Mouse (Mus musculus): ENCODE measurements around the gene Tmcc3. TPM values are rescaled to one million over a fixed set of nuclear protein-coding genes. Genes with fewer than 3 reads are reported as not detected.

Tmcc3 gene
- polyA plus RNA-seq, 1 experiment = 6.2 TPM

- TF ChIP-seq CTCF (IDR thresholded peaks at IDR 0.05; ENCODE audit: extremely low read depth, insufficient read depth, insufficient read length, insufficient replicate concordance) (no peak), POLR2A (IDR thresholded peaks at IDR 0.05; ENCODE audit: low read depth, low read length) (no peak)
- no peak overlapping the region for H3K4me3 ChIP-seq (ENCODE audit: extremely low read depth, insufficient read depth, insufficient read length)
- no peak overlapping the region for H3K27ac ChIP-seq (ENCODE audit: insufficient read depth, low read length)
- H3K36me3 ChIP-seq (ENCODE audit: control insufficient read depth, insufficient read depth, low read length) = no peaks in the 10 kb centered on the region
- no peaks in the 10 kb centered on the region for H3K4me1 ChIP-seq (ENCODE audit: control insufficient read depth, insufficient read depth, insufficient read length)
- WGBS = 90% methylated on average over 7 of the region's 7 CpGs
- DNase-seq (ENCODE audit: low read depth in 1 of 2, low spot score in 2 of 2) = no peak
- no peaks in the 10 kb centered on the region for H3K27me3 ChIP-seq (ENCODE audit: control insufficient read depth, insufficient read depth, low read length)
These were observed 29.0 kb upstream of the Tmcc3 start for GRCm38 (mm10) chr10:94282797-94283196.

GRCm38 (mm10) chr10:94294437-94294836 lies 17.3 kb upstream of the Tmcc3 start:
- no peaks in the 10 kb centered on the region for H3K36me3 ChIP-seq (ENCODE audit: control insufficient read depth, insufficient read depth, low read length)
- no peaks in the 10 kb centered on the region for H3K4me1 ChIP-seq (ENCODE audit: control insufficient read depth, insufficient read depth, insufficient read length)
- no peak overlapping the region for H3K4me3 ChIP-seq (ENCODE audit: extremely low read depth, insufficient read depth, insufficient read length)
- 89% methylated on average over 5 of the region's 5 CpGs for WGBS
- H3K27me3 ChIP-seq (ENCODE audit: control insufficient read depth, insufficient read depth, low read length) = no peaks in the 10 kb centered on the region
- no peak overlapping the region for H3K27ac ChIP-seq (ENCODE audit: insufficient read depth, low read length)
- no peak for TF ChIP-seq CTCF (IDR thresholded peaks at IDR 0.05; ENCODE audit: extremely low read depth, insufficient read depth, insufficient read length, insufficient replicate concordance)
- no peak for TF ChIP-seq POLR2A (IDR thresholded peaks at IDR 0.05; ENCODE audit: low read depth, low read length)
- no peak for DNase-seq (ENCODE audit: low read depth in 1 of 2, low spot score in 2 of 2)

DNA sequence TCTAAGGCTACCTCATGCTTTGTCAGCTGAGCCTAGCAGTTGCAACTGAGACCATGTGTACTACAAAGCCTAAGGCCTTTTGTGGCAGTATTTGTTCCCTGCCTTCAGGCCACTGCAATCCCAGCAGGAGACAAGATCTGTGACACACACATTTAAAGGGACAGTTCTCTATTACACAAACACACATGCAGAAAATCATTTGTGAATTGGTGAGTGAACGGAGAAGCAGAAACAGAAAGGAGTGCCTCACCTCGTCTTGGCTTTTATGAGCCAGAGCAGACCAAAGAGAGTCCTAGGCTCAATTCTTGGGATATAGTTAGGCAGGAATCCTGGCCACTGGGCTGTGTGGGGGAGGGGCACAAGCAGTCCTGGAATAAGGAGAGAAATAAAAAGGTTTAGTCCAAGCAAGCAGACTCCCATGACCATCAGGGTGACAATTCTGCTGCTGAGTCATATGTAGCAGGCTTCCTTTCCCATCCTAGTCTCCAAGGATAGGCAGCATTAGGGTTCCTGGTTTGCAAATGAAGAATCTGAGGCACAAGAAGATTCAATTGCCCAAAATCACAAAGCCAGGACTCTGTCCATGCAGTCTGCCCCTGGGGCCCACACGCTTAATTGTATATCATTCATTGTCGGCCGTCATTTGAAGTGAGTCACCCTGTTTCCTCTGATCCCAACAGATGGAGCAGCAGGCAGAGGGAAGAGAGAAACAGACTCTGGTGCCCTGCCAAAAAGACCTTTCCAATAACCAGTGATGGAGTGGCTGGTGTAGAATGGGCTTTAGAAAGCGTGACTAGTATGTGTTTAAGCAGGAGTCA lies 16.6 kb upstream of the Tmcc3 start:
- Histone ChIP-seq H3K27ac (ENCODE audit: insufficient read depth, low read length) (no peak overlapping the region), H3K27me3 (ENCODE audit: control insufficient read depth, insufficient read depth, low read length) (no peaks in the 10 kb centered on the region), H3K4me3 (ENCODE audit: extremely low read depth, insufficient read depth, insufficient read length) (no peak overlapping the region), H3K4me1 (ENCODE audit: control insufficient read depth, insufficient read depth, insufficient read length) (no peaks in the 10 kb centered on the region), H3K36me3 (ENCODE audit: control insufficient read depth, insufficient read depth, low read length) (no peaks in the 10 kb centered on the region)
- TF ChIP-seq POLR2A (IDR thresholded peaks at IDR 0.05; ENCODE audit: low read depth, low read length) = no peak
- no peak for TF ChIP-seq CTCF (IDR thresholded peaks at IDR 0.05; ENCODE audit: extremely low read depth, insufficient read depth, insufficient read length, insufficient replicate concordance)
- 75% methylated on average over 6 of the region's 6 CpGs for WGBS
- no peak for DNase-seq (ENCODE audit: low read depth in 1 of 2, low spot score in 2 of 2)

DNA sequence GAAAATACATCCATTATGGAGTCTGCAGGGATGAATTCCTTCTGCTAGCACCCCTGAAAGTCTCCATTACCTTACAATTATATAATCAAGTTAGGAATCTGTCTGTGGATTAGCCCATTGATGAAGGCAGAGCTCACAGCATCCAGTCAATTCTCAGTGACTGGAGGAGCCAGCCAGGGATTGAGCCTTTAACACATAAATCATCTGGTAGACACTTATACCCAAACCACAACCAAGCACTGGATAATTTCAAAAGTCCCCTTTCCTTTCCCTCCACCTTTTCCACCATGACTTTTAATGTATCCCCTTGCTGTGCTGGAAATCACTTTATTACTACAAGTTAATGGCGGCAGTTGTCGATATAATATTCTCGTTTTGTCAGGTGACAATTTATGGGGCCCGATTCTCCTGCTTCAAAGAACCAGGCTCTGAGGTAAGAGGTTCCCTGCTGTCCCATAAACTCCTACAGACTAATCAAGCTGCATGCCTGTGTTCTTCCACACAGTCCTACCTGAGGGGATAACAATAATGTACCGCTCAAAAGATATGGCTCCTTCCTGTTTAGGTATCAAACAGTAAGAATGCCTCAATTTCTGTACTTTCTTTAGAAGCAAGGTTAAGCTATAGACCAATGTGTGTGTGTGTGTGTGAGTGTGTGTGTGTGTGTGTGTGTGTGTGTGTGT lies 15.7 kb upstream of the Tmcc3 start:
- Histone ChIP-seq H3K4me3 (ENCODE audit: extremely low read depth, insufficient read depth, insufficient read length) (no peak overlapping the region), H3K36me3 (ENCODE audit: control insufficient read depth, insufficient read depth, low read length) (no peaks in the 10 kb centered on the region), H3K27me3 (ENCODE audit: control insufficient read depth, insufficient read depth, low read length) (no peaks in the 10 kb centered on the region), H3K4me1 (ENCODE audit: control insufficient read depth, insufficient read depth, insufficient read length) (no peaks in the 10 kb centered on the region), H3K27ac (ENCODE audit: insufficient read depth, low read length) (no peak overlapping the region)
- WGBS = 92% methylated on average over 5 of the region's 5 CpGs
- TF ChIP-seq CTCF (IDR thresholded peaks at IDR 0.05; ENCODE audit: extremely low read depth, insufficient read depth, insufficient read length, insufficient replicate concordance) = no peak
- no peak for TF ChIP-seq POLR2A (IDR thresholded peaks at IDR 0.05; ENCODE audit: low read depth, low read length)
- DNase-seq (ENCODE audit: low read depth in 1 of 2, low spot score in 2 of 2) = no peak

DNA sequence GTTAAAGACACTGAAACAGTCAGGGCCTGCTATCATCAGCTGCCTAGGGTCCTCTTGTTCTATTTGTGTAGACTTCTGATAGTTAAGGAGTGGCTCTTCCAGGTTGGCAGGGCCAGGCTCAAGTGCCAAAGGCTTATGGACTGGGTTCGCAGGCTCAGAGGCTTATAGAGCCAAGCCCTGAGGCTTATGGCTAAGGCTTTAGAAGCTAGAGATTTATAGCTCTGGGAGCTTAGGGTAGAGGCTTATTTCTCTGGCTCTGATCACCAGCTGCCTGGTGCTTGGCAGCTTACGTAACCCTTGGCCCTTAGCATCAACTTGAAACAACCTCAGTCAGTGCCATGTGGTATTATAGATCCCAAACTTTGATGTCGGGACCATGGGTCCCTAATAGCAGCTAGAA lies 13.3 kb upstream of the Tmcc3 start, which contains the start of gene Gm4792:
TSS of gene Gm4792 (minus strand) at position 233 of the 400 bp plus-strand sequence.
- Histone ChIP-seq H3K36me3 (ENCODE audit: control insufficient read depth, insufficient read depth, low read length) (no peaks in the 10 kb centered on the region), H3K4me1 (ENCODE audit: control insufficient read depth, insufficient read depth, insufficient read length) (no peaks in the 10 kb centered on the region), H3K4me3 (ENCODE audit: extremely low read depth, insufficient read depth, insufficient read length) (no peak within 1 kb of the TSS), H3K27me3 (ENCODE audit: control insufficient read depth, insufficient read depth, low read length) (no peaks in the 10 kb centered on the region), H3K27ac (ENCODE audit: insufficient read depth, low read length) (no peak within 1 kb of the TSS)
- 87% methylated on average over 3 of the region's 3 CpGs for WGBS
- TF ChIP-seq POLR2A (IDR thresholded peaks at IDR 0.05; ENCODE audit: low read depth, low read length) (no peak), CTCF (IDR thresholded peaks at IDR 0.05; ENCODE audit: extremely low read depth, insufficient read depth, insufficient read length, insufficient replicate concordance) (no peak)
- DNase-seq (ENCODE audit: low read depth in 1 of 2, low spot score in 2 of 2) = no peak

DNA sequence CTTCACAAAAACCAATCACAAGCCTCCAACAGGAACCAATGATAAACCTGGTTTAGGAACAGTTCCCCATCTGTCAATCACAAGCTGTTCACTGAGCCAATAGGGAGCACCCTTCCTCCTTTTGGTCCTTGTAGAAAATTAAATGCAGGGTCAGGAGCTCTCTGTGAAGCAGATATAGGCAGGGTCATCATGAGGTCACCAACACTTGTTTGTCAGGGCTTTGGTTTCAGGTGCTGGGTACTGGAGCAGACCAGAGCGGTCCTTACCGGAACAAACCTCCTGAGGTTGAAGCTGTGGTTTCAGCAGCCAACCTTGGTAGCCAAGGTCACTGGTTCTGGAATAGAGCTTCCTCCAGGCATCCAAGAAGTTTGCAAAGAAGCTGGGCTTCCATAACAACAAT lies 12.4 kb upstream of the Tmcc3 start:
- no peak for DNase-seq (ENCODE audit: low read depth in 1 of 2, low spot score in 2 of 2)

More for the DNA sequence above, 12.4 kb upstream of the Tmcc3 start:
- no peaks in the 10 kb centered on the region for H3K36me3 ChIP-seq (ENCODE audit: control insufficient read depth, insufficient read depth, low read length)
- no peaks in the 10 kb centered on the region for H3K27me3 ChIP-seq (ENCODE audit: control insufficient read depth, insufficient read depth, low read length)
- WGBS = 94% methylated on average over 2 of the region's 2 CpGs
- H3K27ac ChIP-seq (ENCODE audit: insufficient read depth, low read length) = no peak overlapping the region
- no peak overlapping the region for H3K4me3 ChIP-seq (ENCODE audit: extremely low read depth, insufficient read depth, insufficient read length)
- H3K4me1 ChIP-seq (ENCODE audit: control insufficient read depth, insufficient read depth, insufficient read length) = no peaks in the 10 kb centered on the region
- TF ChIP-seq CTCF (IDR thresholded peaks at IDR 0.05; ENCODE audit: extremely low read depth, insufficient read depth, insufficient read length, insufficient replicate concordance) (no peak), POLR2A (IDR thresholded peaks at IDR 0.05; ENCODE audit: low read depth, low read length) (no peak)
